Mouse (Mus musculus) heart, adult 2 months (tissue): ENCODE data around the gene Raet1d.
"Not testable (repeated sequence)": the region's sequence is repeated elsewhere in the genome, so short reads cannot be mapped to it uniquely, and the experiment has no call there.

Experiments
- CTCF ChIP-seq: fragments of 200-600 bp; IDR thresholded peaks from 2 replicates; pipeline ENCODE4 v1.8.1; 2022; ENCODE audit warnings: antibody characterized with exemption, mild to moderate bottlenecking, moderate library complexity
- EP300 ChIP-seq: fragments of 200-500 bp; IDR thresholded peaks from 2 replicates; pipeline ENCODE4 v1.6.1; 2011; ENCODE audit warnings: low read depth, low read length, control low read depth; ENCODE audit not compliant: insufficient read depth
- POLR2A ChIP-seq: fragments of 200-500 bp; IDR thresholded peaks from 2 replicates; pipeline ENCODE4 v1.6.1; 2011; ENCODE audit warnings: mild to moderate bottlenecking, low read depth, low read length, control low read depth; ENCODE audit not compliant: insufficient read depth

- not testable (repeated sequence) for TF ChIP-seq CTCF, POLR2A, EP300
Measured at GRCm38 (mm10) chr10:22360957-22361356, 605 bp downstream of the Raet1d start.
